Mouse (Mus musculus) embryonic facial prominence, embryonic 13.5 days (tissue): Measurements from ENCODE around the gene Siglec1. TPM values are rescaled to one million over a fixed set of nuclear protein-coding genes. Genes with fewer than 3 reads are reported as not detected.
"Not testable (repeated sequence)": the region's sequence is repeated elsewhere in the genome, so short reads cannot be mapped to it uniquely, and the experiment has no call there.

Experiments used
- ATAC-seq: fragments of 200-750 bp; cut with Nextera tagmentation; 2 replicates; pipeline ENCODE4 v1.8.0; 2017; ENCODE audit warnings: low read depth; ENCODE audit not compliant: insufficient number of reproducible peaks, insufficient read depth, low FRiP score, low TSS enrichment
- H3K27ac ChIP-seq: fragments of 300-500 bp; sonication (generic); 2 replicates; pipeline ENCODE4 v1.5.1; 2015; ENCODE audit warnings: moderate library complexity, mild to moderate bottlenecking, inconsistent platforms
- H3K27me3 ChIP-seq: fragments of 300-500 bp; sonication (generic); 2 replicates; pipeline ENCODE4 v1.6.1; 2015; ENCODE audit warnings: mild to moderate bottlenecking, inconsistent platforms
- H3K36me3 ChIP-seq: fragments of 300-500 bp; sonication (generic); 2 replicates; pipeline ENCODE4 v1.6.1; 2015; ENCODE audit warnings: mild to moderate bottlenecking, inconsistent platforms
- H3K4me1 ChIP-seq: fragments of 300-500 bp; sonication (generic); 2 replicates; pipeline ENCODE4 v1.6.1; 2015; ENCODE audit warnings: inconsistent platforms
- H3K4me2 ChIP-seq: fragments of 300-500 bp; sonication (generic); 2 replicates; pipeline ENCODE4 v1.6.1; 2015; ENCODE audit warnings: moderate library complexity, mild to moderate bottlenecking, inconsistent platforms
- H3K4me3 ChIP-seq: fragments of 300-500 bp; sonication (generic); 2 replicates; pipeline ENCODE4 v1.5.1; 2015; ENCODE audit warnings: mild to moderate bottlenecking, inconsistent platforms
- H3K9ac ChIP-seq: fragments of 300-500 bp; sonication (generic); 2 replicates; pipeline ENCODE4 v1.6.1; 2015; ENCODE audit warnings: mild to moderate bottlenecking, inconsistent platforms
- H3K9me3 ChIP-seq: fragments of 300-500 bp; sonication (generic); 2 replicates; pipeline ENCODE4 v1.6.1; 2016; ENCODE audit warnings: inconsistent platforms
- WGBS: fragments of 180-500 bp; shearing (Covaris S2); methylation state at CpG from one replicate; pipeline ENCODE4 v1.1.7; 2015; ENCODE audit warnings: mixed read lengths; 5-methylcytosine and 5-hydroxymethylcytosine counted together
- polyA plus RNA-seq: library from polyadenylated mRNA; unstranded; fragments of >200 nt; fragmentation: Nextera tagmentation; extraction: Ambion mirVana; gene quantifications from 2 replicates; pipeline ENCODE4 v1.2.1, GENCODE M21; 2015

The Siglec1 gene
- polyA plus RNA-seq, 1 experiment from 2014 or later, result 0.07 TPM

GRCm38 (mm10) chr2:131044989-131045720 lies 41.4 kb downstream of the Siglec1 start:
- peaks cover 32% of the 10 kb centered on the region for H3K27me3 ChIP-seq
- no peaks in the 10 kb centered on the region for H3K36me3 ChIP-seq
- H3K9ac ChIP-seq, result no peak overlapping the region
- no peak overlapping the region for H3K27ac ChIP-seq
- no peak overlapping the region for H3K4me2 ChIP-seq
- H3K4me3 ChIP-seq, result no peak overlapping the region
- no peaks in the 10 kb centered on the region for H3K9me3 ChIP-seq
- peaks cover 29% of the 10 kb centered on the region for H3K4me1 ChIP-seq
- 58% methylated on average over 9 of the region's 9 CpGs for WGBS
- no peak for ATAC-seq

DNA sequence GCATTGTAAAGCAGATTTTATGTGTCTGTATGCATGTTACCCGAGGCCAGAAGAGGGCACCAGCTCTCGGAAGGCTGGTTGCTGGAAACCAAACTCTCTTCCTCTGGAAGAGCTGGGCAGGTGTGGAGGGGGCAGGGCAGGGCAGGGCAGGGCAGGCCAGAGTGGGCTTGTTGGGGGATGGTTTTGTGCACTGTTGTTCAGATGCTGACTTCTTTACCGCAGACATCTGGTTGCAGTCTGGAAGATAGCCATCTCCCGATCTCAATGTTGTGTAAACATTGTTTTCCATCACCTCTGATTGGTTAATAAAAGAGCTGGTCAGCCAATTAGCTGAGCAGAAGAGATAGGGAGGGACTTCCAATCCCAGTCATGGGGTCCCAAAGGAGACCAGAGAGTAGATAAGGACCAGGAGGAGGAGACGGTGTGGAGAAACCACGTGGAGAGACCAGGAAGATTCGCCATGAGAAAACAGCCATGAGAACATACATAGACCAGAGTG lies 42.2 kb downstream of the Siglec1 start:
- Histone ChIP-seq H3K27ac (no peak overlapping the region), H3K27me3 (peaks cover 39% of the 10 kb centered on the region)
- no peak for ATAC-seq

DNA sequence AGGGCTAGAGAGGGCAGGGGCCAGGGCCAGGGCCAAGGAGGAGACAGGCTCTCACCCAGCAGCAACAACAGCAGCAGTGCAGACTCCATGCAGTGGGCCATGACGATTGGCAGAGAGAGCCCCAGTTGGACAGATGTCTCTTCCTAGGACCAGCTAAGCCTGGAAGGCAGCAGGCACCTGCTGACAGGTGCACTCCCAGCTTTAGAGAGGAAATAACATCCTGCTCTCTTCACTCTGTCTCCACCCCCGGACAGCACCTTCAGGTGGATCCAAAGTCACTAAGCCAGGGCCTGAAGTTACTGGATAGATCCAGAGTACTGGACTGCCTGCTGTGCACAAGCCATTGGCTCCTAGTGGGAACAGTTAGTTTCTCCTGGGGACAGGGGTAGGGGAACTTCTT lies 43.6 kb downstream of the Siglec1 start, which contains the start of gene Gfra4:
TSS of gene Gfra4 (minus strand) at position 101 of the 400 bp plus-strand sequence.
- H3K9ac ChIP-seq, result peak within 1 kb of the TSS; percentile 88; the same call in 1 of the 2 replicates
- H3K4me3 ChIP-seq, result peak within 1 kb of the TSS; percentile 68; the same call in 1 of the 2 replicates
- H3K9me3 ChIP-seq, result no peaks in the 10 kb centered on the region
- WGBS, result 59% methylated on average over 2 of the region's 2 CpGs
- no peak for ATAC-seq
- no peak within 1 kb of the TSS for H3K27ac ChIP-seq
- no peaks in the 10 kb centered on the region for H3K36me3 ChIP-seq
- H3K4me1 ChIP-seq, result peaks cover 32% of the 10 kb centered on the region
- peak within 1 kb of the TSS; percentile 95 for H3K4me2 ChIP-seq
- peaks cover 43% of the 10 kb centered on the region for H3K27me3 ChIP-seq

More for the DNA sequence above, 42.2 kb downstream of the Siglec1 start:
- H3K4me1 ChIP-seq, result peaks cover 32% of the 10 kb centered on the region
- no peak overlapping the region for H3K9ac ChIP-seq
- H3K36me3 ChIP-seq, result no peaks in the 10 kb centered on the region
- peak overlapping the region; percentile 33; the same call in 1 of the 2 replicates for H3K4me2 ChIP-seq
- H3K4me3 ChIP-seq, result no peak overlapping the region
- H3K9me3 ChIP-seq, result no peaks in the 10 kb centered on the region
- 9% methylated on average over 7 of the region's 7 CpGs for WGBS

DNA sequence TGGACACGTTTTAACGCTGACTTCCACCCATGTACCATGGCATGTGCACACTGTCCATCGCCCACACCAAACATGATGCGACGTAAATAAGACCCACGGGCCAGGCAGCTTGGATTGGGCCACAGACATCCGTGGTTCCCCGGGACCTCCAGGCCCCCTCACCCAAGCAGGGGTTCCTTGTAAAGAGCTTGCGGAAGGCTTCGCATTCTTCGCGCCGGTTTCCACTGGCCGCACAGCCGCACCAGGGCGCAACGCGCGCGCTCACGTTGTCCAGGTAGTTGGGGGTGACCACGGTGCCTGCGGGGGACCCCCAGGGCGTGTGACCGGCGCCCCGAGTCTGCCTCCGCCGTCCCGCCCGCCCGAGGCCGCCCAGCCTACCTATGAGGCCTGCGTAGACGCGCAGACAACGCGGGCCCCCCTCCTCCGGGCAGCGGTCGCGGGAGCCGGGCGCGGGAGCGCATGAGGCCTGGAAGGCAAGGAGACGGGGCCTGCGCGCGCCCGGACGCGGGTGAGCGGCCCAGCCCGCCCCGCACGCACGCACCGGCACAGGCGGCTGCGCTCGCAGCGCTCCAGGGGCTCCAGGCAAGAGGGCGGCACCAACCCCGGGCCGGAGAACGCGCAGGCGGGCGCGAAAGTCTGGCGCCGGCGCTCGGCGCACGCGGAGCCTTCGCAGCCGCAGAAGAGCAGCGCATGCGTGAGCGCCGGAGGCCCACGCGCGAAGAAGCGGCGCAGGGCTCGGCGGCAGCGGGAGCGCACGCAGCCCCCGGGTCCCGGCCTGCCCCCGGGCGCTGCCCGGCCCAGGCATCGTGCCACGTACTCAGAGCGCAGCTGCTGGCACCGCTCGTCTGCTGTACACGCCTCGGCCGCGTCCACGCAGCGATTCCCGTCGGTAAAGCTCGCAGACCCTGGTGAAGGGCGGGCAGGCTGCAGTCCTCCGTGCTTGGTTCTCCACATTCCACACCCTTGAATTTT lies 45.4 kb downstream of the Siglec1 start:
- WGBS, result 2% methylated on average over 108 of the region's 115 CpGs
- ATAC-seq, result peak; percentile 52
- Histone ChIP-seq H3K4me3 (peak overlapping the region; percentile 68), H3K4me1 (peaks cover 39% of the 10 kb centered on the region), H3K27ac (no peak overlapping the region), H3K9ac (peak overlapping the region; percentile 88), H3K4me2 (peak overlapping the region; percentile 95), H3K9me3 (no peaks in the 10 kb centered on the region), H3K27me3 (peaks cover 43% of the 10 kb centered on the region), H3K36me3 (no peaks in the 10 kb centered on the region)

GRCm38 (mm10) chr2:131038675-131039074 lies 47.9 kb downstream of the Siglec1 start:
- H3K9me3 ChIP-seq, result peaks cover under 1% of the 10 kb centered on the region; the same call in 1 of the 2 replicates
- H3K4me2 ChIP-seq, result no peak overlapping the region
- no peak overlapping the region for H3K27ac ChIP-seq
- H3K27me3 ChIP-seq, result peaks cover 43% of the 10 kb centered on the region
- H3K36me3 ChIP-seq, result no peaks in the 10 kb centered on the region
- H3K4me3 ChIP-seq, result no peak overlapping the region
- peaks cover 26% of the 10 kb centered on the region for H3K4me1 ChIP-seq
- no peak for ATAC-seq
- 75% methylated on average over 5 of the region's 5 CpGs for WGBS
- H3K9ac ChIP-seq, result no peak overlapping the region

DNA sequence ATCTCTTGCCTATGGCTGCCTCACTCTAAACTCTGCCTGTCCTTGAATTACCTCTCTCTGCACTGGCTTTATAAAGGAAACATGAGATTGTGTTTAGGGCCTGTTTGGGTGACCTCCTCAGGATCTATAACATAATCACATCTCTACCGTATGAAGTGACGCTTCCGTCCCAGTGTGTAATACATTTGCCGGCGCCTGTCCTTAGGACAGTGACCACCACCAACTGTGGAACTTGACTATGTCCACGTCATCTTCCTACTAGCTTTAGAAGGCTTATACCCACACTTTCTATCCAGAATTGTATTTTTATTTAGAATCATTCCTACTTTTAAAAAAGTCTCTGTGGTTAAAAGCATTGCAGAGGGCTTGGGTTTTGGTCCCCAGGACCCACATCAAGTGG lies 48.4 kb downstream of the Siglec1 start:
- no peak for ATAC-seq
- 84% methylated on average over 6 of the region's 6 CpGs for WGBS
- H3K4me3 ChIP-seq, result no peak overlapping the region
- H3K9me3 ChIP-seq, result peaks cover 4% of the 10 kb centered on the region; the same call in 1 of the 2 replicates
- H3K4me2 ChIP-seq, result no peak overlapping the region
- H3K9ac ChIP-seq, result 0 out of 2 replicates have a peak overlapping the region, but pooled peaks have one; percentile 40
- H3K27ac ChIP-seq, result no peak overlapping the region
- no peaks in the 10 kb centered on the region for H3K36me3 ChIP-seq
- peaks cover 26% of the 10 kb centered on the region for H3K4me1 ChIP-seq
- H3K27me3 ChIP-seq, result peaks cover 41% of the 10 kb centered on the region

DNA sequence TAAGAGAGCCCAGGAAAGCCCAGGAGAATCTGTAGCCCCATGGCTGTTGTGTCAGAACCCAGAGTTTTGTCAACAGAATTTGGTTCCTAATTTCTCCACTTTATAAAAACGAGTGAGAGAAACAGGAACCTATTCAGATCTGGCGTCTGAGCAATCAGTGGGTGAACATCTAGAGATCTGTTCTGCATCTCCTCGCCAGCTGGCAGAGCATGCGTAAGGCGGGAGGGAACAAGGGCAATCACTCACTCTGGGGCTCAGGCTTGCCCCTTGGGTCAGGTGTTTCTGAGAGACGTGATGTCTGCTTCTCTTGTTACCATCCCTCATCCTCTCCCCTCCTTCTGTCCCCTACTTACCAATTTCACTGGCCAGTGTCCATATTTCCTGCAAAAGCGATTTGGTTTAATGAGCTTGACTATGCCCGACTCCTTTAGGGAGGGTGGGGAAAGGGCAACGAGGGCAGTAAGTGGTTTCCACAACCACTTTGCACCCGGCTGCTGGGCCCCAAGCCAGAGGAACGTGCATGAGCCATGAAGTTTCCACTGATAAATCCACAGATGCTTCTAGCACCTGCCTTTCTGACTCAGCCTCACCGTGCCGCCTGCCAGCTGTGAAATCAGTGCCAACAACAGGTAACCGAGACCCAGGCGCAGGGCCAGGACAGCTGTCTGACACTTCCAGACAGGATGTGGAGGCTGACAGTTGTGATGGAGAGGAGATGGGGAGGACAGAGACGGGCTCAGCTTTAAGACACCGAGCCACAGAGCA lies 49.2 kb downstream of the Siglec1 start:
- Histone ChIP-seq H3K4me3 (no peak overlapping the region), H3K27me3 (peaks cover 33% of the 10 kb centered on the region), H3K9ac (0 out of 2 replicates have a peak overlapping the region, but pooled peaks have one; percentile 40), H3K36me3 (no peaks in the 10 kb centered on the region), H3K9me3 (peaks cover 4% of the 10 kb centered on the region; the same call in 1 of the 2 replicates), H3K4me2 (no peak overlapping the region), H3K4me1 (peaks cover 26% of the 10 kb centered on the region), H3K27ac (no peak overlapping the region)
- 54% methylated on average over 17 of the region's 17 CpGs for WGBS
- no peak for ATAC-seq

DNA sequence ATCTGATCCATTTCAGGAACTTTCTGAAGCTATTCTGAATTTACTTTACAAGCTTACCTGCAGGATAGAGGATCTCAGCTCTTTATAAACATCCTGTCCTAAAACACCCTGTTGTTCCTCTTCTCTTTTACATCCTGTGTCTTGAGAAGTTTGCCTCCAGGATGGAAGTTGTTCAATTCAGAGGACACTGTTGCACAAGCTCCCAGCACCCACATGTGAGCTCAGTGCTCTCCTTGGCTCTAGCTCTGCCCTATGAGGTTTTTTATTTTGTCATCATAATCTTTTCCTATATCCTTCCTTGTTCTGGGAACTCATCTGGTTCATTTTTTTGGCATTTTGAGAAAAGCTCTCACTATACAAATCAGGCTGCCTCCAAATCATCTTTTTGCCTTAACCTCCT lies 49.8 kb downstream of the Siglec1 start:
- peaks cover 27% of the 10 kb centered on the region for H3K27me3 ChIP-seq
- peaks cover 23% of the 10 kb centered on the region for H3K4me1 ChIP-seq
- H3K9me3 ChIP-seq, result peaks cover 4% of the 10 kb centered on the region; the same call in 1 of the 2 replicates
- ATAC-seq, result no peak
- H3K9ac ChIP-seq, result no peak overlapping the region
- H3K4me2 ChIP-seq, result no peak overlapping the region
- H3K36me3 ChIP-seq, result no peaks in the 10 kb centered on the region
- H3K27ac ChIP-seq, result no peak overlapping the region
- H3K4me3 ChIP-seq, result no peak overlapping the region

- H3K4me1 ChIP-seq, result peaks cover 19% of the 10 kb centered on the region
- H3K4me2 ChIP-seq, result no peak overlapping the region
- ATAC-seq, result no peak
- peaks cover 4% of the 10 kb centered on the region; the same call in 1 of the 2 replicates for H3K9me3 ChIP-seq
- no peak overlapping the region for H3K27ac ChIP-seq
- H3K4me3 ChIP-seq, result no peak overlapping the region
- H3K36me3 ChIP-seq, result no peaks in the 10 kb centered on the region
- no peak overlapping the region for H3K9ac ChIP-seq
- peaks cover 23% of the 10 kb centered on the region for H3K27me3 ChIP-seq
- 92% methylated on average over 2 of the region's 2 CpGs for WGBS
These were observed 50.2 kb downstream of the Siglec1 start for GRCm38 (mm10) chr2:131036343-131036742.

GRCm38 (mm10) chr2:131031406-131031805 lies 55.2 kb downstream of the Siglec1 start:
- H3K27ac ChIP-seq, H3K4me2 ChIP-seq, H3K9ac ChIP-seq, ATAC-seq, H3K9me3 ChIP-seq, H3K4me3 ChIP-seq, H3K27me3 ChIP-seq, H3K4me1 ChIP-seq: not testable (repeated sequence)
- peaks cover 20% of the 10 kb centered on the region for H3K36me3 ChIP-seq
- WGBS, result 47% methylated on average over 1 of the region's 1 CpGs

DNA sequence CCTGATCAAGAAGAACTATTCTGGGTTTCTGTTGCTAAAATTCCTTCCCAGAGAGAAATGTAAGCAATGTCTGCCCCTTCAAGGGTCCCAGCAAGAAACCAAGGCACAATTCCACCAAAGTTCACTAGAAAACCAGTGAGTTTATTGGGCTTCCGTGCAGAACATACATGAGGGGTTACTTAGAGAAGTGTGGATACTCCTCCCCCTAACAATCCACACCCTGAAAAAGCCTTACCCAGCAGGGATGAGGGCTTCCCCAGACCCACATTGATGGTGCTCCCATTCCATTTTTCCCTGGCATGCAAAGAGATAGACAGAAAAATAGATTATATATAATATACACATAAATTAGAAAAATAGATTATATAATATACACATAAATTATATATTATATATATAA lies 55.6 kb downstream of the Siglec1 start:
- Histone ChIP-seq H3K9me3 (peaks cover 4% of the 10 kb centered on the region; the same call in 1 of the 2 replicates), H3K4me1 (no peaks in the 10 kb centered on the region), H3K36me3 (peaks cover 24% of the 10 kb centered on the region), H3K27ac (no peak overlapping the region), H3K27me3 (no peaks in the 10 kb centered on the region), H3K4me3 (no peak overlapping the region), H3K4me2 (no peak overlapping the region), H3K9ac (no peak overlapping the region)
- no peak for ATAC-seq
- WGBS, result 90% methylated on average over 1 of the region's 1 CpGs
